Mouse (Mus musculus): ENCODE measurements around the gene C1qtnf5.

The C1qtnf5 gene

GRCm38 (mm10) chr9:44107110-44107509 lies at the start of gene C1qtnf5:
C1qtnf5 (plus strand) TSS chr9:44107245.
- in situ Hi-C loops (cut with MboI), result no loop called here

DNA sequence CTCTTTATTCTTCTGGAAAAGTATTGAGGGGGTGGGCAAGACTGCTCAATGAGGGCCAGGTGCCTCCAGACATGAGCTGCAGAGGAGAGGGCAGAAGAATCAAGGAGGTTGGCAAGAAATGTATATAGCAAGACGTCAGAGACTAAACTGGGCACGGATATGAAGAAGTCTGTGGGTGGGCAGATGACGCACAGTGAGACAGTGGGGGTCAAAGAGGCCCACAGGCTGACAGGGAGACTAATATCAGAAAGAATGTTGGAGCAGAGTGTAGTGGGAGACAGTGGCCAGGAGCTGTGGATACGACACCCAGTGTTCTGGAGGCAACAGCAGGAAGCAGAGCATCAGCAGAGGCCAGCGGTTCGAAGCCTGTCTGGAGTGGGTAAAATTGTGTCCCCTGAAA lies 48.4 kb upstream of the C1qtnf5 start:
- in situ Hi-C loops (cut with MboI), result no loop called here

DNA sequence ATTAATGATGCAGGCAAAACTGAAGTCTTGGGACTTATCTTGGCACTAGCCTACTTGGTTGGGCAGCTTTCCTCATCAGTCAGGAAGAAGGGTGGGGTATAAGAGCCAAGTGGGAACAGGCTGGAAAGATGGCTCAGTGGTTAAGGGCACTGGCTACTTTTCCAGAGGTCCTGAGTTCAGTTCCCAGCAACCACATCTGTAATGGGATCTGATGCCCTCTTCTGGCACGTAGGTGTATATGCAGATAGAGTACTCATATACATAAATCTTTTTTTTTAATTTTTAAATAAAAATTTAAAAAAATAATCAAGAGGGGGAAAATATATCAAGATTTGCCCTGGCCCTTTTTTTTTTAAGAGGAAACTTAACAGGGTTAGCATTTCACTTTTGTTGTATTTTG lies 41.9 kb upstream of the C1qtnf5 start:
- in situ Hi-C loops (cut with MboI), result no loop called here

DNA sequence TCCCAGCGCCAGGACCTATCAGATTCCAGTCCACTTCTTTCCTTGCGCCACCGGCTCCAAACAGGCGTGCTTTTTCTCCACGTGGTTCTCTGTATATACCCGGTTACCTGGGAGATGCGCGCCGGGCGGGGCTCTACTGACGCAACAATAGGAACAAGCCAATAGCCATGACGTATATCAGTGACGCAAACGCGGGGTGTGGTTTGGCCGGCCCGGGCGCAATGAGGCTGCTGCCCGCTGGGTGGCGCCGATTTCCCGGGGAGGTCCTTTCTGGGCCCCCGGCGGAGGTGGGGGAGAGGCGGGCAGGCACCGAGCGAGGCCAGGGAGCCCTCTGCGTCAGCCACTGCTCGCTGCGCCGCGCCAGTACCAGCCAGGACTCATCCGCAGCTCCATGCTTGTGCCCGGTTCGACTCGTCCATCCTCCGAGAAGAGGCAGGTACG lies 40.2 kb upstream of the C1qtnf5 start, which contains the start of gene Usp2:
Gene Usp2 (plus strand): TSS at position 237 of the 441 bp plus-strand sequence.
- in situ Hi-C loops (cut with MboI), result no loop called here

- in situ Hi-C loops (cut with MboI), result no loop called here
These were observed 39.6 kb upstream of the C1qtnf5 start for GRCm38 (mm10) chr9:44067241-44067959.

DNA sequence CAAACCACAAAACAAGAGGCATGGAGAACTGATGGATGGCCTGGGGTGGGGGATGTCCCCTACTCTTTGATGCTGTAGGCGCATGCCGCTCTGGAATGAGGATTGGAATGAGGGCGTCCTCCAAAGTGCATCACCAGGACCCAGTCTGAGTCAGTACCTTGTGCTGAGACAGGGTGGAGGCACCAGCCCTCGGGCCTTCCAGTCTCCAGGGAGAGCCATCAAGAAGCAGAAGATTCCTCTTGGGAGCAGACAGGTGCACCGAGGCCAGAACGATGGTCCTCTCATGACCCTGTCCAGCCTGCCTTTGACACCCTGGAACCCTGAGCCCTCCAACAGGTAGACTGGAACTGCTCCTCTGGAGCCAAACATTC lies 39.1 kb upstream of the C1qtnf5 start:
- in situ Hi-C loops (cut with MboI), result no loop called here

DNA sequence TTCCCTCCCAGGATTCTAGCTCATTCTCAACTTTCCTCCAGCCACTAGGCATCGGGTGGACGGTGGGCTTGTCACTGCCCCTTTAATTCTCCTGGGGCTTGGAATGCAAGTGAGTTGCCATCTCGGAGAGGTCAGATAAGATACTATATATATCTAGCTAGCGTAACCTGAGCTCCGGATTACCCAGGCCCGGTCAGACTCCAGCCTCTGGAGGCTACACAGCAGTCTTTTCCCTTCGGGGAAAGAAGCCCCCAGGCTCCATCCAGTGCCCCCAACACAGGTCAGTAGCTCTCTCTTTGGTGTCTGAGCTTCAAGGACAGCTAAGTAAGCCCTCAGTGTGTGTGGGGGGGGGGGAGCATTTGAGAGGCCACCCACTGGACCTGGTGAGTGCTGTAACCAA lies 37.8 kb upstream of the C1qtnf5 start:
- in situ Hi-C loops (cut with MboI), result no loop called here

DNA sequence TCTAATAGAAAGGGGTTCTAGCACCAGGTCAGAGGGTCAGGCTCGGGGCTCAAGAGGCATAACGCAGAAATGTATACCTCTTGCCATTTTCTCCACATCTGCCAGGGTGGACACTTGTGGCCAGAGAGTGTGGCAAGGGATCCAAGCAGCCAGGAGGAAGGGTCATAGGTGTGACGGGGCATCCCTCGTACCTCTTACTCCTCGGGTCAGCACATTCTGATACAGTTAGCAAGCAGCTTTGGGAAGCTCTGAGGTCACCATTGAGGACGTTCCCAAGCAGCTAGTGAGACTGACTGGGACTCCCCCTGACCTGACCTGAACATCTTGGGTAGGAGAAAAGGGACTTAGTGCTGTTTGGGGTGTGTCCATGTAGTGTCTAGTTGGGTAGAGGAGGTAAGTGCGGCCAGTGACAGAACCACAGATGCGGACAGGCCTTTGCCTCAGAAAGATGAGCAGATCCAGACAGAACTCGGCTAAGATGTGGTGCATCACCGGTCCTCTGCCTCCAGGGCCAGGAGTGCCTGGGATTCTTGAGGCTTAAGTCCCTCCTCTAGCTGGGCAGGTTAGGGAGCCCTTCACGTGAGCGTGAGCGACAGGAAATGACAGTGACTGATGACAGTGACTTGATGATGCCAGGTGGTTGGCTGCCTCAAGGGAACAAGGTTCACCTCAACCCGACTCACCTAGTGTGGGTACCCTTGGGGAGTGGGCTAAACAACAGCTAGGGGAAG lies 36.8 kb upstream of the C1qtnf5 start:
- in situ Hi-C loops (cut with MboI), result no loop called here

DNA sequence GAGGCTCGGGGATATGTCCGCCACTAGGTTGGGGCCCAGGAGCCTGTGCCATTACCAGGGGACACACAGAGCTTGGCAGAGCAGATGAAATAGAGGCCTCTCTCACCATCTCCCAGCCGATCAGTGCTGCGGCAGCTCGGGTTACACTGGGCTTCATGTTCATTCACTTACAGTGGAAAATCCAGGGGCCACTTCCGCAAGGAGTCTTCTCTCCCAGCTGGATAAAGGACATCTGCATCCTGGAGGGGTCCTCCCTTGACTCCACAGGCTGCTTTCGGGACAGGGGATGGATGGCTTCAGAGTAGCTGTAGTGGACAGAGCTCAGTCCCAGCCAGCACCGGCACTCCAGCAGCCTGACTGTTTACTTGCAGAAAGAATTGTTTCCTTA lies 36.2 kb upstream of the C1qtnf5 start:
- in situ Hi-C loops (cut with MboI), result no loop called here

DNA sequence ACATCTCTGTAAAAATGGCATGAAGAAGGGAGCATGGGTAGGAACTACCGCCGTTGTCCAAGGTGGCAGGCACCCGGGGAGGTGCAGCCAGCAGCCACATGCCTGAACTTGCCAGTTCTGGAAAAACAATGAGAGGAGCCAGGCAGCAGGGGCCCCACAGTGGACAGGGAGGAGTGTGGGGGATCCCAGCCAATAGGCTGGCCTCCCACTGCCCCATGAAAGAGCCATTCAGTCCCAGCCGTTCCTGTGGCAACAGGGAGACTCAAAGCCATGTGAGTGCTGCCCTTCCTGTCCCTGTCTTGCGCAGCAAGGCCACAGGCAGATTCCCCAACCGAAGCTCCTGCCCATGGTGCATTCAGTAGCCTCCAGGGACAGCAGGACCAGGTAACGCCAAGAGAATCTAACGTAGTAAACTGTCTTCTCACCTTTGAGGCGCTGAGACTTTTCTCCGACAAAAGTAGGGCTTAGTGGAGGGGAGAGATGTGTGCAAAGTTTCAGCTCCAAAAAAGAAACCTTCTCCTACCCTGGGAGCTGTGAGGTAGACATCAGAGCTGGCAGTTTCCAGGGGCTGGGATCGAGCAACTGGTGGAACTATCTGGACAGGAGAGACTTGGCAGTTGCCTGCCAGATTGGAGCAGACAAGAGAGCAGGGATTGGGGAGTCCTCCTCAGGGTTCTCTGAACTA lies 35.0 kb upstream of the C1qtnf5 start:
- in situ Hi-C loops (cut with MboI), result no loop called here

GRCm38 (mm10) chr9:44072599-44072915 lies 34.5 kb upstream of the C1qtnf5 start:
- in situ Hi-C loops (cut with MboI), result no loop called here

DNA sequence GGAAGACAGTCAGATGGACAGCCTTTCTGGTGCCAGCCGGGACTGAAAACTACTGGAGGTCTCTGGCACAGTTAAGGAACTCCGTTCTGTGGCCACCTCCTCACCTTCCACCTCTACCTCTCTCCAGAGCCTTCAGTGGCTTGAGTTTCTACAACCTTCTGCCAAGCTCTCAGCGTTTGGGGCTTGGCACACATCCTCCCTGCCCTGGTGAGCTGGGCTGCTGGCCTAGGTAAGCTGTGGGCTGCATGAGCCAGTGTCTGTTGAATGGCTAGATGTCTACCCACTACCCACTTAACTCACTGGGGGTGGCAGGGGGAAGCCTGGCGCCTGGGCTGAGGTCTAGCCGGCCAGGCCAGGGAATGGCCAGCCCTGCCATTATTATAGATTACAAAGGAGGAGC lies 33.9 kb upstream of the C1qtnf5 start:
- in situ Hi-C loops (cut with MboI), result no loop called here

DNA sequence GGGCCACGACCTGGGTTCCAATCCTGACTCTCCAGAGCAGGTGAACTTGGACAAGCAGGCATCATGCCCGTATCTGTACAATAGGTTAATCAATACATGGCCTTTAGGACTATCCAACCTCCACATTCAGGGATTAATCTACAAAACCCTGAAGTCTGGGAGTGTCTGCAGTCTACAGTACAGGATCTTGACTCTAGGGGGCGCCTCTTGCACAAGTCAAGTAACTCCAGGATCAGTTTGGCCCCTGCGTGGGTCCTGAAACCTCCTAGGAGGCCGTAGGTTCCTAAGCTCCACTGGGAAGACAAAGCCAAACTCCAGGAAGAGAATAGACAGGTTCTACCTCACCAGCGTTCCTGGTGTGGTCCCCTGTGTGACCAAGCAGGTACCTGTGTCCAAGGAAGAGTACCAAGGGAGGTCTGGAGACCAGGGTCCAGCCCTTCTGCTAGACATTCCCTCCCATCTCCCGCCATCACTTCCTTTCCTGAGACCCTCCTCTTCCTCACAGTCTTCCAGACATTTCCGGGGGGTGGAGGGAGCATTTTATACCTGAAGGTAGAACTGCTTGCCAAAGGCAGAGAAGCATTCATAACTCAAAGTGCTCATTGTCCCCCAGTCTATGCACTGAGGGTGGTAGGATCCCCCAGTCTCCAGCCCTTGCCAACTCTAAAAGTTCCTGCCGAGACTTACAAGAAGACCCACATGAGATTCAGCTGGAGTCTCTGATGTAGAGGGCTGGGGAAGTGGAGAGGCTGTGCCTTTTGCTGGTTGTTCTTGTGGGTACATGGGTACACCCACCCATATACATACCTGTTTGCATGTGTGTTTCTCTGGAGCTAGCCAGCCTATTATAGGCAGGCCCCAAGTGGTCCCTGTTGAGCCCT lies 32.4 kb upstream of the C1qtnf5 start:
- in situ Hi-C loops (cut with MboI), result no loop called here

DNA sequence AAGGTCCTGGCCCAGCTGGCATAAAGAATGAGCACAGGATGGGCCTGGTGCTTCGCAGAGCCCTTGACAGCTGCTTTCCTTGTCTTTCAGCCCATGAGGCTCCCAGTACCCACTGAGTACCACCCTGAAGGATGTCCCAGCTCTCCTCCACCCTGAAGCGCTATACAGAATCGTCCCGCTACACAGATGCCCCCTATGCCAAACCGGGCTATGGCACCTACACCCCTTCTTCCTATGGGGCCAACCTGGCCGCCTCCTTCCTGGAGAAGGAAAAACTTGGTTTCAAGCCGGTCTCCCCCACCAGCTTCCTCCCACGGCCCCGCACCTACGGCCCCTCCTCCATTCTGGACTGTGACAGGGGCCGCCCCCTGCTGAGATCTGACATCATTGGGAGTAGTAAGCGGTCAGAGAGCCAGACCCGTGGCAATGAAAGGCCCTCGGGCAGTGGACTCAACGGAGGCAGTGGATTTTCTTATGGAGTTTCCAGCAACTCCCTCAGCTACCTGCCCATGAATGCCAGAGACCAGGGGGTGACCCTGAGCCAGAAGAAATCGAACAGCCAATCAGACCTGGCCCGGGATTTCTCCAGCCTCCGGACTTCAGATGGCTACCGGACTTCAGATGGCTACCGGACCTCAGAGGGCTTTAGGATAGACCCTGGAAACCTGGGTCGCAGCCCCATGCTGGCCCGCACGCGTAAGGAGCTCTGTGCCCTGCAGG lies 31.6 kb upstream of the C1qtnf5 start:
- in situ Hi-C loops (cut with MboI), result no loop called here

GRCm38 (mm10) chr9:44075996-44076763 lies 30.9 kb upstream of the C1qtnf5 start:
- in situ Hi-C loops (cut with MboI), result no loop called here

- in situ Hi-C loops (cut with MboI), result no loop called here
These were observed 30.3 kb upstream of the C1qtnf5 start for GRCm38 (mm10) chr9:44076764-44077120.

DNA sequence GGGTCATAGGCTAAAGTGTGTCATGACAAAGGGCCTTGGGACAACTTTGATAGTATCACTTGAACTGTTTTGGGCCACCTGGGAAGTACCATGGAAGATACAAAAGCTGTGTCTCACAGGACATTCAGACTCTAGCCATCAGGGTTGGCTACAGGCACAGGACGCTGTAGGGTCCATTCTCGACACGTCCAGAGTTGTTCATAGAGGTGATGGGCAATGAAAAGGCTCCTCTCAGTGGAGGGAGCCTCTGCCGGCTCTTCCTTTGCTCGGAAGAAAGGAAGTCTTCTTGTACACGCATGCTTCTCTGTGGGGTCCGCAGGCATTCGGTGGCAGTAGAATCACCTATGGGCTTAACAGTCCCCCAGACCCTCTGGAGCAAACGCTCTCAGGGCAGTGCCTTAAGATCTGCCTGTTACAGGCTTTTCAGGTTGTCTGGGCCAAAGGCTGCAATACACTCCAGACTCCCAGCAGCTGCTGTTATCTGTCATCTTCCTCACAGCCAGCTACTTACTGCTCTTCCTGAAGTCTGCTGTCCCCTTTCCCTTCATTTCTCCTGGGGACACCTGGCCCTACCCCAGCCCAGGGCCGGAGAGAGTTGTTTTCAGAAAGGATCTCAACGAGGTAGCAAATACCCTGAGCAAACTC lies 29.7 kb upstream of the C1qtnf5 start:
- in situ Hi-C loops (cut with MboI), result no loop called here

- in situ Hi-C loops (cut with MboI), result no loop called here
These were observed 28.8 kb upstream of the C1qtnf5 start for GRCm38 (mm10) chr9:44078136-44078797.

DNA sequence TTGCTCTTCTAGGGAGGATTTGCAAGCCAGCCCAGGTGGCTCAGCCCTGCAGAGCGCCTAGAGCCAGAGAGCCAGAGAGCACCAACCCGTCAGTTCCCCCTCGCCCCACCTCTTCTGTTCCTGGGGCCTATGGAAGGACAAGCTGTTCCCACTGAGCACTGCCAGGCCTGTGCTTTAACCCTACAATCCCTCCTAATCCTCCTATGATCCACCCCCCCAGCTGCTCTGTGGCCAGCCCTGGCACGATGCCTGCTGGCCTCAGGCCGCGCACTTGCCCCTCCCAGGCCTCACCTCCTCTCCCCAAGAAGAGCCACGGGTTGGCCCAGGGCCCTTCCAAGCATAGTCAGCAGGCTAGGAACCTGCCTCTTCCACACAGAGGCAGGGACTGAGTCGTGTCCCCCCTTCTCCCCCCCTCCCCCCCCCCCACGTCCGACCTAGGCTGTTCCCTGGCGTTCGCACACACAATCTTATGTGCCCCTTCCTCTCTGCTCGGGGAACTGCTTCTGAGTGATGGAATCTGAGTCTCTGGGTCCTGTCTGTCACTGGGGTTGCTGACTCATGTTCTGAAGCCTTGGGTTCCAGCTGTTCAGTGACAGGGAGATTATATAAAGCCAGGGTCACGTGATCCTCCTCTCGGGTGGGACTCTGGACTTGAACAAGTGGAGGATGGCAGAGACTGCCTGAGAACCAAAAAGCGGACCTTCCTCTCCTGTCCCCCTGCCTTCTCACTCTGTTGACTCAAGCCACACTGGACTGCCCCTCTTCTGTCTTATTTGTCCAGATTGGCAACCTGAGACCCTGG lies 27.9 kb upstream of the C1qtnf5 start:
- in situ Hi-C loops (cut with MboI), result no loop called here

Measured in mature B cell (primary cell).